In the genomic region with DNA sequence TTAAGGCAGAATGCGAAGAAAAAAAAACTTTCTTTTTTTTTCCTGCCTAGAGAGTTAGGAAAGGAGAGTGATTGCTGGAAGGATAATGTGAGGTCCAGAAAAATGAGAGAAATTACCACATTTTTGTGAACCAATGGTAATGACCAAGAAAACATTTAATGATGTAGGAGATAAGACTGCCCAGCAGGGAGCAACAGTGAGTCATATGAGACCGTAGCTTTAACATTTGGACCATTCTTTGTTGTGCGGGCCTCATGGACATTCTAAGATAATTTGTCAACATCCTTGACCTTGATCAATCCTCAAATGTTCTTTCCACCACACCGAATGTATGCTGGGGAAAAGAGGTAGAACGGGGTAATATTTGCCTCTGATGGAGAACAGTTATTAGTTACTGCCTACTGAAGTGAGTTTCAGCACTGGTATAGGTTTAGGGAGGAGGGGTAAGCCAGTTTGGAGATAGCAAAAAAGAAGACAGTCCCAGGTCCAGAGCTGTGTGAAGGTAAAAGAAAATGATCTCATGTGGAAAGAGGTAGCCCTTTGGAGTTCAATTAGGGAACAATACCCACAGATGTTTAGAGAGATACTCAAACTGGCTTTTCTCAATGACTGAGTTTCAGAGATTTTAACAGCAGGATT, we compare ENCODE assay signal across 7 mouse cellular contexts. TPM values are rescaled to one million over a fixed set of nuclear protein-coding genes. Genes with fewer than 3 reads are reported as not detected.
DNase-seq lines count a peak whose midpoint lies in the region; ATAC-seq and TF ChIP-seq lines count a peak whose summit lies in the region.

No protein-coding gene starts in this region.

- peak; percentile 29; the same call in 1 of the 2 replicates for TF ChIP-seq CTCF in E14TG2a.4 (conservative IDR thresholded peaks at IDR 0.05; ENCODE audit: low read length)
- TF ChIP-seq CTCF in stomach, postnatal 0 days (IDR thresholded peaks at IDR 0.05; ENCODE audit: low read depth): peak; percentile 69

- no peaks in the 10 kb centered on the region for H3K27me3 ChIP-seq in E14TG2a.4 (ENCODE audit: insufficient read depth, low read length)
- no peaks in the 10 kb centered on the region for H3K27me3 ChIP-seq in hindbrain, embryonic 13.5 days
- no peaks in the 10 kb centered on the region for H3K27me3 ChIP-seq in stomach, postnatal 0 days (ENCODE audit: control insufficient read depth, insufficient read depth, low read length)

- TF ChIP-seq EP300 in stomach, postnatal 0 days (optimal IDR thresholded peaks at IDR 0.05): no peak

- 70% methylated on average over 5 of the region's 5 CpGs for WGBS in hindbrain, embryonic 13.5 days
- WGBS in stomach, postnatal 0 days: 62% methylated on average over 5 of the region's 5 CpGs

- H3K27ac ChIP-seq in hindbrain, embryonic 13.5 days: no peak overlapping the region
- no peak overlapping the region for H3K27ac ChIP-seq in stomach, postnatal 0 days (replicated peaks)

- peak; percentile 32 to 44 for DNase-seq in left cerebral cortex, postnatal 14 days (ENCODE audit: low spot score in 2 of 2)
- DNase-seq in left cerebral cortex, adult 11 months (ENCODE audit: low spot score): no peak
- DNase-seq in ZHBTc4 (ENCODE audit: low read depth, low spot score): peak; percentile 61
- no peak for DNase-seq in stomach, postnatal 0 days (ENCODE audit: low spot score)
- no peak for DNase-seq in gastrocnemius, postnatal 14 days

- H3K4me2 ChIP-seq in hindbrain, embryonic 13.5 days: no peak overlapping the region
- H3K4me2 ChIP-seq in stomach, postnatal 0 days (replicated peaks; ENCODE audit: low read depth): no peak overlapping the region

- H3K36me3 ChIP-seq in E14TG2a.4 (ENCODE audit: insufficient read depth, low read length): peaks cover 55% of the 10 kb centered on the region
- H3K36me3 ChIP-seq in hindbrain, embryonic 13.5 days: peaks cover 53% of the 10 kb centered on the region
- peaks cover 16% of the 10 kb centered on the region; the same call in 1 of the 2 replicates for H3K36me3 ChIP-seq in stomach, postnatal 0 days (ENCODE audit: control insufficient read depth, insufficient read depth, low read length)

- no peak overlapping the region for H3K9ac ChIP-seq in hindbrain, embryonic 13.5 days
- no peak overlapping the region for H3K9ac ChIP-seq in stomach, postnatal 0 days (ENCODE audit: low read length)

- H3K4me3 ChIP-seq in E14TG2a.4 (replicated peaks; ENCODE audit: low read length): no peak overlapping the region
- no peak overlapping the region for H3K4me3 ChIP-seq in hindbrain, embryonic 13.5 days
- H3K4me3 ChIP-seq in stomach, postnatal 0 days (ENCODE audit: low read depth, low read length): no peak overlapping the region

- intact Hi-C loops in left cerebral cortex, postnatal 14 days (cut with DNase I): no loop called here
- intact Hi-C loops in gastrocnemius, postnatal 14 days (cut with DNase I; ENCODE audit: low total_unique reads): no loop called here

- ATAC-seq in hindbrain, embryonic 13.5 days (ENCODE audit: low FRiP score): peak; percentile 54; the same call in 1 of the 2 replicates
- no peak for ATAC-seq in stomach, postnatal 0 days (ENCODE audit: low FRiP score, low TSS enrichment)

- no peaks in the 10 kb centered on the region for H3K4me1 ChIP-seq in E14TG2a.4 (replicated peaks; ENCODE audit: low read depth, low read length)
- H3K4me1 ChIP-seq in hindbrain, embryonic 13.5 days (replicated peaks): no peaks in the 10 kb centered on the region
- no peaks in the 10 kb centered on the region for H3K4me1 ChIP-seq in stomach, postnatal 0 days (replicated peaks; ENCODE audit: control insufficient read depth, insufficient read depth)

- H3K9me3 ChIP-seq in E14TG2a.4 (ENCODE audit: low read length): no peaks in the 10 kb centered on the region
- H3K9me3 ChIP-seq in hindbrain, embryonic 13.5 days: no peaks in the 10 kb centered on the region
- H3K9me3 ChIP-seq in stomach, postnatal 0 days (ENCODE audit: control insufficient read depth, low read length): no peaks in the 10 kb centered on the region

RNA-seq across cellular contexts. Expression of a gene that starts 24.9 kb away (rescaled TPM):
- total RNA-seq in left cerebral cortex, postnatal 14 days (2021): 10 to 100 TPM; 38.6 to 41.3 TPM
- 72.6 and 74.9 TPM in 2 replicates for polyA plus RNA-seq in hindbrain, embryonic 13.5 days (2015; fragmentation: Nextera tagmentation; extraction: Ambion mirVana)
- 59.7 and 61.8 TPM in 2 replicates for polyA plus RNA-seq in stomach, postnatal 0 days (2015; fragmentation: Nextera tagmentation; extraction: Ambion mirVana)
- total RNA-seq in gastrocnemius, postnatal 14 days (2021): 10 to 100 TPM; 19.1 to 22.7 TPM

RNA-seq across cellular contexts. Expression of a gene that starts 54.3 kb away (rescaled TPM):
- total RNA-seq in left cerebral cortex, postnatal 14 days (2021): 1 to 10 TPM; 8.7 to 9.0 TPM
- 19.2 and 22.8 TPM in 2 replicates for polyA plus RNA-seq in hindbrain, embryonic 13.5 days (2015; fragmentation: Nextera tagmentation; extraction: Ambion mirVana)
- 7.2 and 11.4 TPM in 2 replicates for polyA plus RNA-seq in stomach, postnatal 0 days (2015; fragmentation: Nextera tagmentation; extraction: Ambion mirVana)
- 1 to 10 TPM; 2.7 to 3.6 TPM for total RNA-seq in gastrocnemius, postnatal 14 days (2021)

Comparison
In these comparisons a context has a peak if more than half of its experiments do, and no peak if none do; other contexts are left out.
1. DNase-seq: peak in left cerebral cortex, postnatal 14 days (2 of 2) and ZHBTc4 (single experiment); none in left cerebral cortex, adult 11 months (single experiment), stomach, postnatal 0 days (single experiment) and gastrocnemius, postnatal 14 days (single experiment).